Mouse (Mus musculus) hematopoietic stem cell, adult 5-6 weeks (primary cell): ENCODE measurements around the gene Sez6l. TPM values are rescaled to one million over a fixed set of nuclear protein-coding genes. Genes with fewer than 3 reads are reported as not detected.
"Not testable (repeated sequence)": the region's sequence is repeated elsewhere in the genome, so short reads cannot be mapped to it uniquely, and the experiment has no call there.

Experiments
- ATAC-seq, 2 experiments: fragments of 125-278 bp in 1 of 2; replicated peaks in 1 of 2; 2 replicates each; pipeline ENCODE4 v1.8.0; 2016 to 2017; ENCODE audit warnings: inconsistent platforms in 2 of 2, mild to moderate bottlenecking in 2 of 2, moderate number of reproducible peaks in 2 of 2, low read depth in 1 of 2, moderate TSS enrichment in 1 of 2; ENCODE audit not compliant: low FRiP score in 2 of 2, poor library complexity in 2 of 2, severe bottlenecking in 2 of 2, insufficient read depth in 1 of 2, low TSS enrichment in 1 of 2
- total RNA-seq: library from RNA; stranded (forward); fragments of 172-1452, 232-1000 nt; gene quantifications from 2 replicates; pipeline ENCODE4 v1.2.3, GENCODE M21; 2017

Gene Sez6l
- total RNA-seq, 1 experiment from 2014 or later: 0.15 TPM

DNA sequence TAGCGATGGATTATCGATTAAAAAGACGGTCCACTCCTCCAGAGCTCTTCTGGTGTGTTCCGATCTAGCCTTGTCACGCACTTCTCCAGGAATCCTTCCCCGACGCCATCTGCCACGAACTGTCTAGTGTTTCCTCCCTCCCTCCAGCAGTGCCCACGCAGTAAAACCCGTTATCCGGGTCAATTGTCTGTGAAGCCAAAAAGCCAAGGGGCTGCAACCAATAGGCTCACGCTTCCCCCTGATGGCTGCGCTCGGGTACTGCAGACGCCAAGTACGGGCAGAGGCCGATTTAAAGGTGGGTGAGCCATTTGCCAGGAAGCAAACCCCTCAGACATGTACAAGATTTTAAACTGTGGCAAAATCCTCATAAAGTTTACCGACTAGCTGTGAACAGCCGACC lies 148.0 kb downstream of the Sez6l start:
- ATAC-seq: peak; percentile 59 to 66

- 0 out of 4 replicates have a peak, but pooled peaks of 1 of the 2 experiments have one; percentile 48 for ATAC-seq
Observed at GRCm38 (mm10) chr5:112427283-112427682, 149.7 kb downstream of the Sez6l start.

- no peak for ATAC-seq
Observed at GRCm38 (mm10) chr5:112426635-112427034, 150.3 kb downstream of the Sez6l start.

DNA sequence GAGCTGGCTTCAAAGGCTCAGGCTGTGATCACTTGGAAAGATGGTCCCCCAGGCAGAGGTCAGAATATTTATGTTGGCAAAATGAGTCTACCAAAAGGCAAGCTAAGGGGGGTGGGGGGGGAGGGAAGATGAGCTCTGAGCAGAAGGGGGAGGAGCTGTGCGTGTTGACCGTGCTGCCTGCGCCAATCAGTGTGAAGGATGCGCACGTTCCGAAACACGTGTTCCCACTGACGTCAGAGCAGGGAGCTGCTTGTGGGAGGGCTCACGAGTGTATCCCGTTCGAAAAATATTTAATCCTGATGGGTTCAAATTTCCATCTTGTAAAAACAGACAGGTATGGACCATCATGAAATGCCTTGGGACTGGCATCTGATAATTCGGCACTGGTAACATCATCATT lies 157.4 kb downstream of the Sez6l start:
- ATAC-seq: no peak

GRCm38 (mm10) chr5:112418023-112418422 lies 159.0 kb downstream of the Sez6l start:
- no peak for ATAC-seq

DNA sequence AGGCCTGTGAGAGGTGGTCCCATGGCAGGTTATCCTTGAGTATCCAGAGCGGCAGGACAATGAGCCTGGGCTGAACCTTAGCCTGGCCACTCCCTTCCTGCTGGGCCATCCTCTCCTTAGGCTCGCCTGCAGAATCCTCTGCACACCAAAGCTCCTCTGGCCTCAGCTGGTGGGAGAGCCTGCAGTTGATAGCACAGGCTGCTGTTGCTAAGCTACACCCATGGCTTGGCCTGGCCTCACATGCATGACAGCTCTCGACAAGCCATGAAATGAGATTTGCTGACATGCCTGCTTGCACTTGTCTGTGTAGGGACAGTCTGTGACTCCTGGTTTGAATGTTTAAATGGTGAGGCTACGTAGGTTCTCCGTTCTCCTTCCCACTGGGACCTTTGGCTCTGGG lies 160.3 kb downstream of the Sez6l start:
- ATAC-seq: no peak

DNA sequence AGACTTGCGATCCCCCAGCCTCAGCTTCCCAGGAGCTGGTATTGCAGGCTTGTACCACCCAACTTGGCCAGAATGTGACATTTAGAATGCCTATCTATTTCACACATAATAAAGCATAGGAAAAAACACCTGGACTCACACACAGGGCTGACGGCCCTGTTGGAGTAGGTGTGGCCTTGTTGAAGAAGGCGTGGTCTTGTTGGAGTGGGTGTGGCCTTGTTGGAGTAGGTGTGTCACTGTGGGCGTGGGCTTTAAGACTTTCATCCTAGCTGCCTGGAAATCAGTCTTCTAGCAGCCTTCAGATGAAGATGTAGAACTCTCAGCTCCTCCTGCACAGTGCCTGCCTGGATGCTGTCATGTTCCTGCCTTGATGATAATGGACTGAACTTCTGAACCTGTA lies 164.2 kb downstream of the Sez6l start:
- ATAC-seq: not testable (repeated sequence)

- peak in 1 of 2 experiments; percentile 39; a peak in 1 of 4 replicates for ATAC-seq
Observed at GRCm38 (mm10) chr5:112411514-112412335, 165.3 kb downstream of the Sez6l start.

GRCm38 (mm10) chr5:112411072-112411471 lies 165.9 kb downstream of the Sez6l start:
- no peak for ATAC-seq

GRCm38 (mm10) chr5:112409274-112409673 lies 167.7 kb downstream of the Sez6l start:
- ATAC-seq: no peak

DNA sequence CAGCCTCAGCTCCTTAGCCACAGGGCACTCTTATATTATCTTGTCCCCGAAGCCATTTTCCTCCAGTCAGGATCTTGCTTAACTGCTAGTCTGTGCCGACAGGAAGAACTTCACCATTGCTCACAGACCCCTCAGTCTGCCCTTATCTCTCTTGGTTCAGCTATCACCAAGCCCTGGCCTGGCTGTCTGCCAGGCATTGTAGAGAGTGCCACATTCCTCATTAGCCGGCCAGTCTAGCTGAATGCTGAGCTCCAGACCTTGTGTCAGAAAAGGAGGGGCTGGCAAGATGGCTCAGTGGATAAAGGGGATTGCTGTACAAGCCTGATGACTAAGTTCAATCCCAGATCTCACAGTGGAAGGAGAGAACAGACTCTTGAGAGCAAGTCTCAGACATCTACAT lies 171.0 kb downstream of the Sez6l start:
- no peak for ATAC-seq

GRCm38 (mm10) chr5:112402437-112402836 lies 174.5 kb downstream of the Sez6l start:
- no peak for ATAC-seq

DNA sequence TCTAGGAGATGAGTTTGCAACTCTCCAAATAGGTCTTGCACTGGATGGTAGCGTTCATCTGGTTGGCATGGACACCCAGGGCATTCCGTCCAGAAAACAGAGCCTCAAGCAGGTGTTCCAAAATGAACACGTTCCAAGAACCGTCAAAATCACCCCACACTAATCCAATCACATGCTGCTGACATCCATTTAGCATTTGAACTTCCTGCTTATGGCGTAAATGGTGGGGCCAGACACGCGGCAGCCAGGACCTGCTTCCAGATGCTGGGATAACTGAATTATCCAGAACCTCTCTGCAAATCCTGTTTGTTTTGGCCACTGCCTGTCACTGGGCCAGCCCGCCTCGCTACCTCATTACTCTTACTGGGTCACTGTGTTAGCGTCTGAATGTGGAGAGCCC lies 177.7 kb downstream of the Sez6l start:
- no peak for ATAC-seq

DNA sequence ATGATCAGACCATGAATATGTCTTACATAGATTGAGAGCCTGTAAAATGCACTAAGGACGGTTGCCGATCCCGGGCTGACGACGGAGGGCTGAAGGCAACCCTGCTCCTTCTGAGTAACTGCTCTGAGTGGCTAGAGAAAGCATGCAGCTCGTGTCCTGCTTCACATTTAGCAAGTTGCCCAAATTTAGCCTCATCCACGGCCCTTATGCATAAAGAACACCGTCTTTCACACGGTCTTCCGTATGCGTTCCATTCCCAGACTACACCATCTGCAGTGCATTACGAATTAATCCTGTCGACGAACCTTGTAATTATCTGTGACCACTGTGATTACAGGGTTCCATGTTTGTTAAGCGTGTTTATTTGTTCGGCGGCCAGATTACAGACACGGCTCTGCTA lies 180.9 kb downstream of the Sez6l start:
- ATAC-seq: no peak

- peak in 1 of 2 experiments; percentile 30; a peak in 1 of 4 replicates for ATAC-seq
Observed at GRCm38 (mm10) chr5:112394779-112395443, 182.1 kb downstream of the Sez6l start, which contains the start of gene Asphd2. Gene Asphd2 (minus strand): TSS chr5:112394866.

- no peak for ATAC-seq
Observed at GRCm38 (mm10) chr5:112394415-112394763, 182.6 kb downstream of the Sez6l start.

DNA sequence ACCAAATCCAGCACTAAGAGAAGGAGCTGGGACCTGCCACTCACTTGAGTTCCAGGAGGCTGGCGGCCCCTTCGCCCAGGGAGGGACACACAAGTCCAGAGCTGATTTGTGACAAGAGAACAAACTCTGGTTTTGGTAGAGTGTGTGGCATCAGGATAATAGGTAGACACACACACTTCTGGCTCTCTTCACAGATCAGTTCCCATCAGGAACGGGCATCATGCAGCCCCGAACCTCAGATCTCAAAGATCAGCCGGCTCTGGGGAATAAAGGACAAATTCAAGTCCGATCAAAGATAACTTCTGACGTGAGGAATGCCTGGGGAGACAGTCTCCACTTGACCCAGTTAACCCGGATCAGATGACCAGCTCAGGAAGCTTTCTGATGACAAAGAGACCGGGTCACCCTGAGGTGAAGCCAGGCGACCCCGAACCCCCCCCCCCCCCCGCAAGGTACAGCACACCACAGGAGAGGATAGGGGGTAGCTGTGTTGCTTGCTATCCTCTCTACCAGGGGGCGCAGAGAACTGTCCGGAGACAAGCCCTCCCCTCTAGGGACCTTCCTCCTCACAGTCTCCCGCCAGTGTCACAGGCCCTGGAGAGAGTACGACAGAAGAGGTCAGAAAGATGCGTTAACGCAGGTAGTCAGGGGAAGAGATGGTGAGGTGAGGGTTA lies 183.1 kb downstream of the Sez6l start:
- ATAC-seq: no peak

- ATAC-seq: no peak
Observed at GRCm38 (mm10) chr5:112391676-112392323, 185.2 kb downstream of the Sez6l start.
